ENCODE assay signal across 8 mouse cellular contexts in the genomic region with DNA sequence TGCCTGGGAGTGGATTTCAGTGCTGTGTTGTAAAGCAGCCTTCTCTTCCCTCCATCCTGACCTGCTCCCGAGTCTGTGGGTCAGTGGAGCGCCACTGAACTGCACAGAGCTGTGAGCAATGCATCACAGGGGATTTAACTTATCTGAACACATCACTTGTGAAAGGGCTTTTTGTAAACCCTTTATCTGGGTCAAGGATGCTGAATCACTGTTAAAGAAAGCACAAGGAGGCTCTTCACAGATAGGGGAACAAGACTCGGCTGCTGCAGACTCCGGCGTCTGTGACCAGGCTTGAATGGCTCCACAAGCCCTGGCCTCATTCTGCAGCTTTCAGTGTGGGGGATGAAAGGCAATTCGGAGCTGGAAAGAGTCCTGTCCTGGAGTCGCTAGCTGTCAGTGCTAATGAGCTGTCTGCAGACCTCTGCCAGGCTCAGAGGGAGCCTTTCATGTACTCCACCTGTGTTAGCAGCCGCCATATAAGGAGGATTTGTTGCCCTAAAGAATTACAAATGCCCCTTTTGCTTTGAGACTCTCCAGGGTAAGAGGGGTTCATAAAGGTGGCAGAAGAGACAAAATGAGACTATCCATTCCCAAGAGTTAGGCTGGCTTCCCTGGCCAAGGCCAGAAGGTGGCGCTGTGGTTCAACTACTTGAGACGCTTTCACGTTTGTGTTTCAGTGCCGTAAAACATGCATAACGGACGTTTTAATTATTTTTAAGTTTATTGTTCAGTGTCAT. TPM values are rescaled to one million over a fixed set of nuclear protein-coding genes. Genes with fewer than 3 reads are reported as not detected.
A peak's percentile ranks its signal among the peaks of the same experiment; 100 is the strongest.
DNase-seq lines count a peak whose midpoint lies in the region; ATAC-seq and TF ChIP-seq lines count a peak whose summit lies in the region.

No protein-coding gene starts in this region.

- H3K36me3 ChIP-seq in ES-Bruce4 (ENCODE audit: control insufficient read depth, insufficient read depth, low read length, poor library complexity, severe bottlenecking) = no peaks in the 10 kb centered on the region
- H3K36me3 ChIP-seq in forebrain, embryonic 16.5 days (ENCODE audit: control insufficient read depth, insufficient read depth) = no peaks in the 10 kb centered on the region
- H3K36me3 ChIP-seq in hindbrain, embryonic 10.5 days = no peaks in the 10 kb centered on the region
- H3K36me3 ChIP-seq in lung, postnatal 0 days (ENCODE audit: insufficient read depth, low read length) = no peaks in the 10 kb centered on the region

- 0 out of 2 replicates have a peak, but pooled peaks cover 3% of the 10 kb centered on the region for H3K9me3 ChIP-seq in ES-Bruce4 (replicated peaks; ENCODE audit: control insufficient read depth, insufficient read depth, low read length, poor library complexity, severe bottlenecking)
- no peaks in the 10 kb centered on the region for H3K9me3 ChIP-seq in forebrain, embryonic 16.5 days (ENCODE audit: control insufficient read depth, low read length)
- no peaks in the 10 kb centered on the region for H3K9me3 ChIP-seq in hindbrain, embryonic 10.5 days
- no peaks in the 10 kb centered on the region for H3K9me3 ChIP-seq in lung, postnatal 0 days (ENCODE audit: low read length)

- H3K27me3 ChIP-seq in ES-Bruce4 (ENCODE audit: control insufficient read depth, insufficient read depth, low read length, poor library complexity, severe bottlenecking) = no peaks in the 10 kb centered on the region
- H3K27me3 ChIP-seq in forebrain, embryonic 16.5 days (replicated peaks; ENCODE audit: control insufficient read depth, insufficient read depth, low read length) = no peaks in the 10 kb centered on the region
- H3K27me3 ChIP-seq in hindbrain, embryonic 10.5 days (ENCODE audit: insufficient read depth, poor library complexity, severe bottlenecking) = peaks cover 3% of the 10 kb centered on the region; the same call in 1 of the 2 replicates
- no peaks in the 10 kb centered on the region for H3K27me3 ChIP-seq in lung, postnatal 0 days (replicated peaks; ENCODE audit: insufficient read depth, low read length)

- no peak overlapping the region for H3K4me3 ChIP-seq in ES-Bruce4 (ENCODE audit: low read depth, low read length)
- peak overlapping the region; percentile 39 for H3K4me3 ChIP-seq in forebrain, embryonic 16.5 days (replicated peaks; ENCODE audit: low read length)
- H3K4me3 ChIP-seq in hindbrain, embryonic 10.5 days = peak overlapping the region; percentile 39
- no peak overlapping the region for H3K4me3 ChIP-seq in lung, postnatal 0 days (ENCODE audit: low read depth, low read length)

- peak; percentile 80 for DNase-seq in hindbrain, embryonic 10.5 days (ENCODE audit: low spot score)
- peak; percentile 73 for DNase-seq in layer of hippocampus, adult 9-11 months
- peak; percentile 85 for DNase-seq in lung, postnatal 0 days (ENCODE audit: low spot score)
- DNase-seq in ovary, postnatal 36 days (ENCODE audit: low spot score) = peak; percentile 81
- DNase-seq in thymus, postnatal 14 days = peak; percentile 83

- no peak overlapping the region for H3K27ac ChIP-seq in ES-Bruce4 (ENCODE audit: insufficient read depth, low read length)
- no peak overlapping the region; the same call in 1 of the 2 replicates for H3K27ac ChIP-seq in forebrain, embryonic 16.5 days (ENCODE audit: low read length)
- H3K27ac ChIP-seq in hindbrain, embryonic 10.5 days = peak overlapping the region; percentile 45; the same call in 1 of the 2 replicates
- no peak overlapping the region for H3K27ac ChIP-seq in lung, postnatal 0 days (ENCODE audit: low read length)

- ATAC-seq in cerebellum, adult (ENCODE audit: insufficient number of reproducible peaks, low FRiP score, low TSS enrichment) = peak; percentile 69
- ATAC-seq in forebrain, embryonic 16.5 days = peak; percentile 76
- peak; percentile 74 for ATAC-seq in lung, postnatal 0 days

- TF ChIP-seq POLR2A in ES-Bruce4 (IDR thresholded peaks at IDR 0.05; ENCODE audit: insufficient read depth, low read length) = no peak

- peak; percentile 76 for TF ChIP-seq CTCF in ES-Bruce4 (IDR thresholded peaks at IDR 0.05; ENCODE audit: low read depth, low read length)
- TF ChIP-seq CTCF in lung, postnatal 0 days (IDR thresholded peaks at IDR 0.05) = peak; percentile 94

- H3K9ac ChIP-seq in ES-Bruce4 (ENCODE audit: low read depth, poor library complexity, severe bottlenecking) = no peak overlapping the region
- H3K9ac ChIP-seq in forebrain, embryonic 16.5 days (replicated peaks; ENCODE audit: low read depth, low read length) = peak overlapping the region; percentile 32
- H3K9ac ChIP-seq in lung, postnatal 0 days (replicated peaks; ENCODE audit: low read depth) = no peak overlapping the region

- peak overlapping the region; percentile 59 for H3K4me2 ChIP-seq in forebrain, embryonic 16.5 days (ENCODE audit: low read length)
- peak overlapping the region; percentile 44 for H3K4me2 ChIP-seq in lung, postnatal 0 days (replicated peaks; ENCODE audit: low read depth, low read length)

- no peak for TF ChIP-seq EP300 in ES-Bruce4 (IDR thresholded peaks at IDR 0.05; ENCODE audit: insufficient read depth, low read depth, low read length)
- no peak for TF ChIP-seq EP300 in lung, postnatal 0 days (IDR thresholded peaks at IDR 0.05)

- 5% methylated on average over 14 of the region's 14 CpGs for WGBS in forebrain, embryonic 16.5 days
- WGBS in hindbrain, embryonic 10.5 days = 31% methylated on average over 14 of the region's 14 CpGs
- 6% methylated on average over 14 of the region's 14 CpGs for WGBS in lung, postnatal 0 days

- H3K4me1 ChIP-seq in ES-Bruce4 (ENCODE audit: control insufficient read depth, insufficient read depth, low read length) = no peaks in the 10 kb centered on the region
- peaks cover 9% of the 10 kb centered on the region for H3K4me1 ChIP-seq in forebrain, embryonic 16.5 days (replicated peaks; ENCODE audit: control insufficient read depth, insufficient read depth, low read length)
- H3K4me1 ChIP-seq in hindbrain, embryonic 10.5 days (replicated peaks) = peaks cover 22% of the 10 kb centered on the region
- H3K4me1 ChIP-seq in lung, postnatal 0 days (ENCODE audit: insufficient read depth, low read depth, low read length) = no peaks in the 10 kb centered on the region; the same call in 1 of the 2 replicates

RNA-seq across cellular contexts. Expression of a gene that starts 11.3 kb away (rescaled TPM):
- 26.4 and 28.1 TPM in 2 replicates for polyA plus RNA-seq in ES-Bruce4 (2011; ENCODE audit: insufficient read depth, insufficient read length, low read depth, missing spikeins)
- 81.5 and 81.9 TPM in 2 replicates for polyA plus RNA-seq in forebrain, embryonic 16.5 days (2015; fragmentation: Nextera tagmentation; extraction: Ambion mirVana)
- polyA plus RNA-seq in hindbrain, embryonic 10.5 days (2016; fragmentation: Nextera tagmentation; extraction: Ambion mirVana) = 62.8 and 73.2 TPM in 2 replicates
- 25.4 and 27.5 TPM in 2 replicates for polyA plus RNA-seq in lung, postnatal 0 days (2015; fragmentation: Nextera tagmentation; extraction: Ambion mirVana)

Comparison
In these comparisons a context has a peak if more than half of its experiments do, and no peak if none do; other contexts are left out.
1. H3K4me3 ChIP-seq: peak in forebrain, embryonic 16.5 days (single experiment) and hindbrain, embryonic 10.5 days (single experiment); none in ES-Bruce4 (single experiment) and lung, postnatal 0 days (single experiment).
2. Peak in every context shown above with its lines, with median percentiles within 50 percentile points of each other: ATAC-seq and DNase-seq.